Mouse (Mus musculus) liver (tissue): ENCODE data around the gene Kcnh4.

Source experiments
- DNase-seq: peaks from one replicate; pipeline ENCODE4 v3.0.0-alpha.2; 2020; ENCODE audit warnings: mixed read lengths

The Kcnh4 gene

GRCm38 (mm10) chr11:100730477-100731205, 29.1 kb downstream of the Kcnh4 start:
- DNase-seq = no peak

GRCm38 (mm10) chr11:100729976-100730375, 29.8 kb downstream of the Kcnh4 start:
- no peak for DNase-seq

- DNase-seq = no peak
These were observed 31.1 kb downstream of the Kcnh4 start for GRCm38 (mm10) chr11:100728601-100729000.

- no peak for DNase-seq
These were observed 32.5 kb downstream of the Kcnh4 start for GRCm38 (mm10) chr11:100727201-100727600.

GRCm38 (mm10) chr11:100724919-100725512, 34.7 kb downstream of the Kcnh4 start:
- DNase-seq = no peak

GRCm38 (mm10) chr11:100722493-100723028, 37.2 kb downstream of the Kcnh4 start:
- no peak for DNase-seq

GRCm38 (mm10) chr11:100721776-100722492, 37.8 kb downstream of the Kcnh4 start:
- no peak for DNase-seq

GRCm38 (mm10) chr11:100721254-100721653, 38.5 kb downstream of the Kcnh4 start:
- DNase-seq = no peak

GRCm38 (mm10) chr11:100720345-100720744, 39.4 kb downstream of the Kcnh4 start:
- DNase-seq = no peak

GRCm38 (mm10) chr11:100719893-100720292, 39.8 kb downstream of the Kcnh4 start:
- DNase-seq = no peak

- DNase-seq = no peak
These were observed 40.4 kb downstream of the Kcnh4 start for GRCm38 (mm10) chr11:100719312-100719711.

GRCm38 (mm10) chr11:100718866-100719265, 40.9 kb downstream of the Kcnh4 start:
- no peak for DNase-seq

- no peak for DNase-seq
These were observed 41.3 kb downstream of the Kcnh4 start for GRCm38 (mm10) chr11:100718462-100718861.

GRCm38 (mm10) chr11:100716649-100717048, 43.1 kb downstream of the Kcnh4 start:
- DNase-seq = no peak

- DNase-seq = no peak
These were observed 44.8 kb downstream of the Kcnh4 start for GRCm38 (mm10) chr11:100714948-100715347.

GRCm38 (mm10) chr11:100714534-100714915, 45.2 kb downstream of the Kcnh4 start:
- peak; percentile 87 for DNase-seq

- peak; percentile 86 for DNase-seq
These were observed 45.8 kb downstream of the Kcnh4 start, which contains the start of gene Hspb9 for GRCm38 (mm10) chr11:100713735-100714533. TSS of gene Hspb9 (plus strand) at chr11:100713850.

GRCm38 (mm10) chr11:100713174-100713573, 46.6 kb downstream of the Kcnh4 start:
- no peak for DNase-seq

- peak; percentile 82 for DNase-seq
These were observed 47.7 kb downstream of the Kcnh4 start, which contains the start of gene Kat2a for GRCm38 (mm10) chr11:100711783-100712615. TSS of gene Kat2a (minus strand) at chr11:100712465.

GRCm38 (mm10) chr11:100710977-100711376, 48.8 kb downstream of the Kcnh4 start:
- no peak for DNase-seq

GRCm38 (mm10) chr11:100710528-100710927, 49.2 kb downstream of the Kcnh4 start:
- DNase-seq = no peak
